Mouse (Mus musculus) limb, embryonic 13.5 days (tissue): ENCODE measurements at regions not wholly inside any gene's neighbourhood (a gene's known extent, or its start where the extent isn't known, plus 50 kb on each side); places are given as distances from the start of the nearest gene placed in this dataset.

ENCODE experiments used
- ATAC-seq: fragments of 200-750 bp; cut with Nextera tagmentation; 2 replicates; pipeline ENCODE4 v1.8.0; 2017; ENCODE audit warnings: low read depth, moderate number of reproducible peaks, moderate TSS enrichment; ENCODE audit not compliant: low FRiP score
- H3K27ac ChIP-seq: fragments of 300-500 bp; sonication (generic); 2 replicates; pipeline ENCODE4 v1.5.1; 2015; ENCODE audit warnings: inconsistent platforms, mild to moderate bottlenecking, moderate library complexity
- H3K27me3 ChIP-seq: fragments of 300-500 bp; sonication (generic); 2 replicates; pipeline ENCODE4 v1.6.1; 2015; ENCODE audit warnings: mild to moderate bottlenecking, inconsistent platforms
- H3K36me3 ChIP-seq: fragments of 300-500 bp; sonication (generic); 2 replicates; pipeline ENCODE4 v1.6.1; 2015; ENCODE audit warnings: inconsistent platforms, mild to moderate bottlenecking, moderate library complexity
- H3K4me1 ChIP-seq: fragments of 300-500 bp; sonication (generic); 2 replicates; pipeline ENCODE4 v1.6.1; 2015; ENCODE audit warnings: inconsistent platforms
- H3K4me2 ChIP-seq: fragments of 300-500 bp; sonication (generic); replicated peaks from 2 replicates; pipeline ENCODE4 v1.6.1; 2015; ENCODE audit warnings: inconsistent platforms, mild to moderate bottlenecking, moderate library complexity
- H3K4me3 ChIP-seq: fragments of 300-500 bp; sonication (generic); 2 replicates; pipeline ENCODE4 v1.5.1; 2015; ENCODE audit warnings: moderate library complexity, mild to moderate bottlenecking, inconsistent platforms
- H3K9ac ChIP-seq: fragments of 300-500 bp; sonication (generic); 2 replicates; pipeline ENCODE4 v1.6.1; 2015; ENCODE audit warnings: mild to moderate bottlenecking, inconsistent platforms
- H3K9me3 ChIP-seq: fragments of 300-500 bp; sonication (generic); 2 replicates; pipeline ENCODE4 v1.6.1; 2016; ENCODE audit warnings: inconsistent platforms
- WGBS: fragments of 180-500 bp; shearing (Covaris S2); methylation state at CpG from one replicate; pipeline ENCODE4 v1.1.7; 2015; 5-methylcytosine and 5-hydroxymethylcytosine counted together

GRCm38 (mm10) chr3:139988938-139989337 is 783.4 kb downstream of the Stpg2 start:
- no peak for ATAC-seq
- 71% methylated on average over 1 of the region's 1 CpGs for WGBS
- Histone ChIP-seq H3K4me1 (no peaks in the 10 kb centered on the region), H3K4me3 (no peak overlapping the region), H3K9ac (no peak overlapping the region), H3K27ac (no peak overlapping the region), H3K9me3 (no peaks in the 10 kb centered on the region), H3K4me2 (no peak overlapping the region), H3K36me3 (no peaks in the 10 kb centered on the region), H3K27me3 (no peaks in the 10 kb centered on the region)

- no peak overlapping the region for H3K4me3 ChIP-seq
- no peaks in the 10 kb centered on the region for H3K36me3 ChIP-seq
- H3K4me2 ChIP-seq: no peak overlapping the region
- no peaks in the 10 kb centered on the region for H3K27me3 ChIP-seq
- H3K9ac ChIP-seq: no peak overlapping the region
- no peak overlapping the region for H3K27ac ChIP-seq
- ATAC-seq: no peak
- no peaks in the 10 kb centered on the region for H3K4me1 ChIP-seq
- no peaks in the 10 kb centered on the region for H3K9me3 ChIP-seq
Observed at GRCm38 (mm10) chr3:139989380-139989779, 783.9 kb downstream of the Stpg2 start.

DNA sequence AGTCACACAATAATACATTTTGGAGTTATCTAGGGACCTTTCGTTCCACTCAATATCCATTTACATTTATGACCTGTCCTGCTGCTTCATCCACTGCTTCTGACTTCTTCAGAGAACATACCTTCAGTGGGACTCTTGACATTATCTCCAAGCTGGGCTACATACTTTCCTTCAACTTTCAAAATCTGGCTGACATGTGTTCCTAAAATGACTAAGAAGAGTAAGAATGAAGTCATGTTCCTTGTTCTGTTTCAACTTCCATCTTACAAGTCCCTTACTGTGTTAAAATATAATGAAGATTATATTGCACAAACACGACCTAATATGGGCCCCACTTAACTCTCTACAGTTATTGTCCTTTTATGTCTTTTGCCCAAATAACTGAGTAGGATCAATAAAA is 807.0 kb downstream of the Stpg2 start:
- no peak for ATAC-seq
- Histone ChIP-seq H3K9ac (no peak overlapping the region), H3K4me2 (no peak overlapping the region), H3K4me3 (no peak overlapping the region), H3K36me3 (no peaks in the 10 kb centered on the region), H3K27me3 (no peaks in the 10 kb centered on the region), H3K4me1 (no peaks in the 10 kb centered on the region), H3K27ac (no peak overlapping the region), H3K9me3 (no peaks in the 10 kb centered on the region)
- WGBS: 76% methylated on average over 2 of the region's 2 CpGs

DNA sequence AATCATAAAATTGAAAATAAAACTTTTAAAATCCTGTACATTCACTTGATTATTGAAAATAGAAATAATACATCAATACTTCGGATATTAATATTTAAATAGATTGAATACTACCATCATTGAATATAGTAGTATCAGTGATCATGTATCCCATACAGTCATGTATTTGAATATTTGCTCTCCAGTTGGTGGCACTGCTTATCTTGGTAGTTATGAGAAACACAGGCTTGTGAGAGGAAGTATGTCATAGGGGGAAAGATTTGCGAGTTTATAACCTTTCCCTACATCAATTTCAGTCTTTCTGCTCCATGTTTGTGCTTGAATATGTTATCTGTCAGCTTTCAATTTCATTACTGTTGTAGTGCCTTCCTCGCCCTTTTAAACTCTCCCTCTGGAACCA is 828.6 kb downstream of the Stpg2 start:
- H3K27ac ChIP-seq: no peak overlapping the region
- H3K36me3 ChIP-seq: no peaks in the 10 kb centered on the region
- no peaks in the 10 kb centered on the region for H3K4me1 ChIP-seq
- 79% methylated on average over 3 of the region's 3 CpGs for WGBS
- H3K4me2 ChIP-seq: no peak overlapping the region
- no peak overlapping the region for H3K9ac ChIP-seq
- ATAC-seq: no peak
- H3K27me3 ChIP-seq: no peaks in the 10 kb centered on the region
- H3K9me3 ChIP-seq: no peaks in the 10 kb centered on the region
- no peak overlapping the region for H3K4me3 ChIP-seq

DNA sequence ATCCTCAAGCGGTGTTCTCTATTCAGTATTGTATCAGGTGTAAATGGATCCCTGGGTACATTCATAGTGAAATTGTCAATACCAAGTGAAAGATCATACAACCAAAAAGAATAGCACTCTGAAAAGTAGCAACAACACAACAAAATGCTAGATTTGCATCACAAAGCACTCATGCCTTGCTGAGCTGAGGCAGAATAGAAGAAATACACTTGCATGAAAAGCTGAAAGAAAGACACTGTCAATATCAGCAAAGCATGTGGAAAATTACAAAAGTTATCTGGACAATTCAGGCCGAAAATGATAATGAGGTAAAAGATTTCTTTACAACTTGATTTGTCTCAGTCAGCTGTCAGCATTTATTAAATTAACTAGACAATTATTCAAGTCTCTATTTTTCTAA is 829.6 kb downstream of the Stpg2 start:
- Histone ChIP-seq H3K36me3 (no peaks in the 10 kb centered on the region), H3K4me1 (no peaks in the 10 kb centered on the region), H3K27ac (no peak overlapping the region), H3K4me3 (no peak overlapping the region), H3K4me2 (no peak overlapping the region), H3K9ac (no peak overlapping the region), H3K27me3 (no peaks in the 10 kb centered on the region), H3K9me3 (no peaks in the 10 kb centered on the region)
- no peak for ATAC-seq
- 89% methylated on average over 2 of the region's 2 CpGs for WGBS

GRCm38 (mm10) chr3:140044898-140045297 is 839.4 kb downstream of the Stpg2 start:
- no peak overlapping the region for H3K4me3 ChIP-seq
- no peak overlapping the region for H3K9ac ChIP-seq
- no peak for ATAC-seq
- no peaks in the 10 kb centered on the region for H3K9me3 ChIP-seq
- H3K27ac ChIP-seq: no peak overlapping the region
- no peak overlapping the region for H3K4me2 ChIP-seq
- H3K27me3 ChIP-seq: no peaks in the 10 kb centered on the region
- no peaks in the 10 kb centered on the region for H3K4me1 ChIP-seq
- H3K36me3 ChIP-seq: no peaks in the 10 kb centered on the region

DNA sequence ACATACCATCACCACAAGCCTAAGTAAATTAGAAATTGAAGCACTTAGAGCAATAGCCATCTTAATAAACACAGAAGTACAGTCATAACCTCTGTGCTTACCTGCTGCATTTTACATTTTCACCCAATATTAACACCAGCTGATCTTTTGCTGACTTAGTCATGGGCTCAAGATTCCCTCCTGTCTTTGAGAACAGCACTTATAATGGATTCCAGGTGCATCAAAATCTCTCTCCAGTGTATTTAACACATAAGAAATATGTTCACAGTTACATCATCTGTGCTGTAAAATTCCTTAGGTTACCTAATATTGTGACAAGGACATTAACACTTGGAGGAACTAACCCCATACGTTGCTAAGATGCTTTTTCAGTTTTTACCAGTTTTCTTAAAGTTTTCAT is 849.1 kb downstream of the Stpg2 start:
- Histone ChIP-seq H3K4me3 (no peak overlapping the region), H3K4me2 (no peak overlapping the region), H3K36me3 (no peaks in the 10 kb centered on the region), H3K27me3 (no peaks in the 10 kb centered on the region), H3K9ac (no peak overlapping the region), H3K9me3 (no peaks in the 10 kb centered on the region), H3K27ac (no peak overlapping the region), H3K4me1 (peaks cover 6% of the 10 kb centered on the region; the same call in 1 of the 2 replicates)
- ATAC-seq: peak; percentile 58
- WGBS: 29% methylated on average over 1 of the region's 1 CpGs

DNA sequence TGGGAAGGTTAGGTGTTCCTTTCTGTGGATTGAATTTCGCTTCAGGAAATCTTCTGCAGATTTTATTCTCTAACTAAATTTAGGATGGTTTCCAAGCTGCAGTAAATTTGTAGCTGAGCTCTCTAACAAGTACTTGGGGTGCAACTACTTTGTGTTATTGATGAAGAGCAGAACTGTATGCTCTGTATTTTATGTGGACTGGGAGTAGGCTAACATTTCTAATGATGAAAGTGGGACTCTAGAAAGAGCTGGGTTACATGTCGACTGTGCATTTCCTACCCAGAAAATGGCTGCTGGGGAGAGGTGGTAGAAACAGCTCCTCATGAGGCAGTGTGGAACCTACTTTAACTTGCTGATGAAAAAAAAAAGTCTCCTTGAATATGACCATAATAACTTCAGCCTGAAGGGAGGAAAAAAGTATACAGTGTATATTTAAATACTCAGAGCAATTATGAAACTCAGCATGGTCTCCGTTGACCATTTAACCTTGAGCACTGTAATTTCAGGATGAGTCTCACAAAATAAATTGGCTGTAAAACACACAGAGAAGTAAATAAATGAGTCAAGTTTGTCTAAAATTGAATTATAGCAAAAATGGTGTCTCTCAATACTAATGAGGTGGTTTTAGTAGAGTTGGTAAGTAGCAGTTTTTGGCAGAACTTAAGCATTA is 852.6 kb downstream of the Stpg2 start:
- no peaks in the 10 kb centered on the region for H3K9me3 ChIP-seq
- H3K27me3 ChIP-seq: peaks cover 4% of the 10 kb centered on the region; the same call in 1 of the 2 replicates
- H3K27ac ChIP-seq: no peak overlapping the region
- H3K4me1 ChIP-seq: peaks cover 6% of the 10 kb centered on the region; the same call in 1 of the 2 replicates
- no peak overlapping the region for H3K4me3 ChIP-seq
- WGBS: 51% methylated on average over 3 of the region's 3 CpGs
- peak; percentile 80 for ATAC-seq
- no peak overlapping the region for H3K4me2 ChIP-seq
- no peak overlapping the region for H3K9ac ChIP-seq
- H3K36me3 ChIP-seq: no peaks in the 10 kb centered on the region

- peaks cover 6% of the 10 kb centered on the region; the same call in 1 of the 2 replicates for H3K4me1 ChIP-seq
- 86% methylated on average over 3 of the region's 3 CpGs for WGBS
- no peak overlapping the region for H3K4me2 ChIP-seq
- no peak overlapping the region for H3K4me3 ChIP-seq
- no peak for ATAC-seq
- peaks cover 4% of the 10 kb centered on the region; the same call in 1 of the 2 replicates for H3K27me3 ChIP-seq
- no peak overlapping the region for H3K9ac ChIP-seq
- no peaks in the 10 kb centered on the region for H3K9me3 ChIP-seq
- H3K36me3 ChIP-seq: no peaks in the 10 kb centered on the region
- H3K27ac ChIP-seq: no peak overlapping the region
Observed at GRCm38 (mm10) chr3:140059102-140059501, 853.6 kb downstream of the Stpg2 start.

GRCm38 (mm10) chr3:140059522-140060110 is 854.1 kb downstream of the Stpg2 start:
- WGBS: 78% methylated on average over 4 of the region's 4 CpGs
- no peak overlapping the region for H3K4me3 ChIP-seq
- no peaks in the 10 kb centered on the region for H3K9me3 ChIP-seq
- H3K27me3 ChIP-seq: peaks cover 4% of the 10 kb centered on the region; the same call in 1 of the 2 replicates
- no peak overlapping the region for H3K4me2 ChIP-seq
- no peak for ATAC-seq
- H3K9ac ChIP-seq: no peak overlapping the region
- no peaks in the 10 kb centered on the region for H3K36me3 ChIP-seq
- no peak overlapping the region for H3K27ac ChIP-seq
- peaks cover 6% of the 10 kb centered on the region; the same call in 1 of the 2 replicates for H3K4me1 ChIP-seq

GRCm38 (mm10) chr3:140061769-140062381 is 856.4 kb downstream of the Stpg2 start:
- 89% methylated on average over 10 of the region's 10 CpGs for WGBS

DNA sequence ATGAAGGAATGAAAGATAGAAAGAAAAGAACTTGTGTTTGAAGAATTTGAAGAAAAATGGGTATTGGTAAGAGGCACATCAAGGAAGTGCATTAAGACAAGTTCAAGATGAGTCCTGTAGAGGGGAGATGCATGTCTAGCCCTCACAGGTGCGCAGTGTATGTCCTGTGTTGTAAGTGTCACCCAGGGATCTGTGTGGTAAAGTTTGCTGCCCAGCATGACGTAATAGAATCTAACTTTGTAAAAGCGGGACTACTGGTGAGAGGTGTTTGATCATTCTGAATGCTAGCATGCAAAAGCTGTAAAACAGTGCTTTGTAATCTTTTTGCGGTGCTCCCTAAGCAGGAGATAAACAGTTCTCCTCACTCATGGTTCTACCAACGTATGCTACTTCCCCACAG is 857.4 kb downstream of the Stpg2 start:
- Histone ChIP-seq H3K27ac (no peak overlapping the region), H3K4me3 (no peak overlapping the region), H3K9ac (no peak overlapping the region), H3K36me3 (no peaks in the 10 kb centered on the region), H3K4me2 (no peak overlapping the region), H3K27me3 (peaks cover 4% of the 10 kb centered on the region; the same call in 1 of the 2 replicates), H3K4me1 (peaks cover 12% of the 10 kb centered on the region; the same call in 1 of the 2 replicates), H3K9me3 (no peaks in the 10 kb centered on the region)
- ATAC-seq: no peak
- 72% methylated on average over 5 of the region's 5 CpGs for WGBS

More at GRCm38 (mm10) chr3:140061769-140062381, 856.4 kb downstream of the Stpg2 start:
- H3K36me3 ChIP-seq: no peaks in the 10 kb centered on the region
- no peaks in the 10 kb centered on the region for H3K9me3 ChIP-seq
- H3K4me1 ChIP-seq: peaks cover 13% of the 10 kb centered on the region; the same call in 1 of the 2 replicates
- peaks cover 4% of the 10 kb centered on the region; the same call in 1 of the 2 replicates for H3K27me3 ChIP-seq
- H3K27ac ChIP-seq: no peak overlapping the region
- ATAC-seq: no peak
- H3K4me3 ChIP-seq: no peak overlapping the region
- no peak overlapping the region for H3K9ac ChIP-seq
- no peak overlapping the region for H3K4me2 ChIP-seq
